Mouse (Mus musculus): ENCODE measurements around the gene Speer4d. TPM values are rescaled to one million over a fixed set of nuclear protein-coding genes. Genes with fewer than 3 reads are reported as not detected.
A peak's percentile ranks its signal among the peaks of the same experiment; 100 is the strongest.
"Not testable (repeated sequence)": the region's sequence is repeated elsewhere in the genome, so short reads cannot be mapped to it uniquely, and the experiment has no call there.

Gene Speer4d
- polyA plus RNA-seq, 1 experiment: not detected

DNA sequence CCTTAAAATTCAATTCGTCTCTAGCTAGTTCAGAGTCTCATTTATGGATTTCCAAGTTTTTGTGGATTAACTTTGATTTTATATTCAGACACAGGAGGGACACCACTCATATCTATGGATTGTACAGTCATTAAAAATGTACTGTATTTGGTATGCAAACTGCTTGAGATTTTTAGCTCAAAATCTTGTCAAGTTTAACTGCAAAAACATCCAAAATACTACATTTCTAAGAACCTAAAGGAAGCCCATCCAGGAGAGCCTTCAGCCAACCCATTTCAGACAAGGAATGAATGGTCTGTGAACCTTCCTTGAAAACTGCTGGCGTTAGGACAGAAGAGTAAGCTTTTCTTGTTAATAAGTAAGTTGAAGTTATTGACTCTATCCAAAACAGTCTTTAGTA lies 15.9 kb upstream of the Speer4d start:
- 46% methylated on average over 2 of the region's 2 CpGs for WGBS

DNA sequence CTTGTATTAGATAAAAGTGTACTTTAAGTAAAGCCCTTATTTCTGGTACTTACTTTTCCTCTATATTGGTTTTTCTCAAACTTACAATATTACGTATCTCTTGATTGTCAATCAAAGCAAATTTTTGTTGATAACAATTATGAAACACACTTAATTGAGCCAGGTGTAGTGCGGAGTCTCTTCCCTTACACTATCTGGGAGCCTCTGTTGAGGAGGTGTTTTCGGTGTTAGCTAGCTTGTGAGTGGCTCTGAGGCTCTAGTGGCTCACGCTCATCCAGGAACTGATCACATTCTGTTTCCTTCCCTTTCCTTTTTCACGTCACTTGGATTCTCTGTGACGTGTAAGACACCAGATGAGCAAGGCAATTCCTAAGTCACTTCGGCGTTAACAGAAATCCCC lies 15.3 kb upstream of the Speer4d start:
- not testable (repeated sequence) for H3K4me1 ChIP-seq (ENCODE audit: control insufficient read depth, insufficient read depth, low read length); DNase-seq; H3K4me3 ChIP-seq (ENCODE audit: insufficient read depth, low read depth, low read length); H3K27ac ChIP-seq (ENCODE audit: insufficient read depth, low read depth, low read length); H3K27me3 ChIP-seq (replicated peaks; ENCODE audit: control insufficient read depth, insufficient read depth, low read length); H3K36me3 ChIP-seq (ENCODE audit: control insufficient read depth, insufficient read depth, low read length)
- WGBS: 74% methylated on average over 8 of the region's 8 CpGs

More for the DNA sequence above, 15.9 kb upstream of the Speer4d start:
- not testable (repeated sequence) for H3K36me3 ChIP-seq (ENCODE audit: control insufficient read depth, insufficient read depth, low read length); H3K4me3 ChIP-seq (ENCODE audit: insufficient read depth, low read depth, low read length); H3K27me3 ChIP-seq (replicated peaks; ENCODE audit: control insufficient read depth, insufficient read depth, low read length); DNase-seq; H3K4me1 ChIP-seq (ENCODE audit: control insufficient read depth, insufficient read depth, low read length); H3K27ac ChIP-seq (ENCODE audit: insufficient read depth, low read depth, low read length)

DNA sequence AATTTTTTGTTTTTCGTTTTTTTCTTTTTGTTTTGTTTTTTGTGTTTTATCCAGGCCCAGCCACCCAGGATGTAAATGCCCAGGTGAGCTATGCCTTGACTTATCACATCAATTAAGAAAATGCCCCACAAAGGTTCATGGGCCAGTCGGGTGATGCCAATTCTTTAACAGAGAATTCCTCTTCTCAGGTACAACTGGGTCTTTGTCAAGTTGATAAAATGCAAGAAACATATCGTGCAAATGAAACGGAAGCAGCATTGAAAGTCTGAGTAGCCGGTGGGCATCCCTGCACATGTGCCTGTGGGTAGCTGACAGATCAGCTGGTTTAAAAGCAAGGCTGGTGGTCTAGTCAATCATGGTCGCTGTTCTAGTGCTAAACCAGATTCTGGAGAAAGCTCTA lies 12.2 kb upstream of the Speer4d start:
- H3K4me1 ChIP-seq (ENCODE audit: control insufficient read depth, insufficient read depth, low read length); H3K27ac ChIP-seq (ENCODE audit: insufficient read depth, low read depth, low read length); H3K36me3 ChIP-seq (ENCODE audit: control insufficient read depth, insufficient read depth, low read length); H3K27me3 ChIP-seq (replicated peaks; ENCODE audit: control insufficient read depth, insufficient read depth, low read length); H3K4me3 ChIP-seq (ENCODE audit: insufficient read depth, low read depth, low read length): not testable (repeated sequence)
- DNase-seq: peak; percentile 23
- WGBS: 62% methylated on average over 6 of the region's 6 CpGs

DNA sequence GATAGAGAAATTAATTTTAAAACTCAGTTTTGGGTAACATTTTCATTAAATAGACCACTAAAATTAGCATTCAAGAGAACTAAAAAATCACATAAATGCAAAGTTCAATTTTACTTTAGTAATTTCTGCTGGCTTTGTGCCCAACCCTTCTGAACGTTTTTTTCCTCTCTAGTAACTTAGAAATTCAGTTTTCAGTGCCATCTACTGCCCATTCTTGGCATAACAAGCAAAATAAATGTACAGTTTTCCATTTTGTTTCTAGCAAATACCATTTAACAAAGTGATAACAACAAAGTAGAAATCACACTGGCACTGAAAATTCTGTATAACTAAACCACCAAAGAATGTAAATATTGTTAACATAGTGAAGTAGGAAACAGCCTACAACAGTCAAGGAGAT lies 8.2 kb upstream of the Speer4d start:
- not testable (repeated sequence) for H3K27ac ChIP-seq (ENCODE audit: insufficient read depth, low read depth, low read length); H3K4me3 ChIP-seq (ENCODE audit: insufficient read depth, low read depth, low read length); H3K36me3 ChIP-seq (ENCODE audit: control insufficient read depth, insufficient read depth, low read length); H3K27me3 ChIP-seq (replicated peaks; ENCODE audit: control insufficient read depth, insufficient read depth, low read length); H3K4me1 ChIP-seq (ENCODE audit: control insufficient read depth, insufficient read depth, low read length)
- 3% methylated on average over 1 of the region's 1 CpGs for WGBS
- DNase-seq: peak; percentile 18
- TF ChIP-seq CTCF (conservative IDR thresholded peaks at IDR 0.05; ENCODE audit: insufficient read depth, insufficient read length, low read depth, low read length): 0 out of 2 replicates have a peak, but pooled peaks have one; percentile 2

DNA sequence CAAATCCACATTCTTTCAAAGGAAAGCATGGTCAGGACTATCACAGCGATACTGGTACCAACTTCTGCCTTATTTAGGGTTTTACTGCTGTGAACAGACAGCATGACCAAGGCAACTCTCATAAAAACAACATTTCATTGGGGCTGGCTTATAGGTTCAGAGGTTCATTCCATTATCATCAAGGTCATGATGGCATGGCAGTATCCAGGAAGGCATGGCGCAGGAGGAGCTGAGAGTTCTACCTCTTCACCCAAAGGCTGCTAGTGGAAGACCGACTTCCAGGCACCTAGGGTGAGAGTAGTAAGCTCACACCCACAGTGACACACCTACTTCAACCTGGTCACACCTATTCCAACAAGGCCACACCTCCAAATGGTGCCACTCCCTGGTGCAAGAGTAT lies 2.7 kb upstream of the Speer4d start:
- not testable (repeated sequence) for H3K4me3 ChIP-seq (ENCODE audit: insufficient read depth, low read depth, low read length); H3K4me1 ChIP-seq (ENCODE audit: control insufficient read depth, insufficient read depth, low read length); DNase-seq; H3K27me3 ChIP-seq (replicated peaks; ENCODE audit: control insufficient read depth, insufficient read depth, low read length); H3K27ac ChIP-seq (ENCODE audit: insufficient read depth, low read depth, low read length); H3K36me3 ChIP-seq (ENCODE audit: control insufficient read depth, insufficient read depth, low read length)
- WGBS: 80% methylated on average over 3 of the region's 3 CpGs

DNA sequence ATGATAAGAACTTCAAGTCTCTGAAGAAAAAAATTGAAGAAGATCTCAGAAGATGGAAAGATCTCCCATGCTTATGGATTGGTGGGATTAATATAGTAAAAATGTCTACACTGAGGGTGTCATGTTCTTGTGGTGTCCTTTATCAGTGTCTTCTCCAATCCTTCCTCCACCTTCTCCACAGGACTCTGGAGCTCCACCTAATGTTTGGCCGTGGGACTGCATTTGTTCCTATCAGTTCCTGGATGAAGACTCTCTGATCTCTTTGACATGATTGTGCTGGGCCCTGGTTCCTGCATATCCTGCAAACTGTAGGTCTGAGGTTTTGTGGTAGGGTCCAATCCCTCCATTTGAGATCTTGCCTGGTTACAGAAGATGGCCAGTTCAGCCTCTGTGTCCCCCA lies 9.3 kb downstream of the Speer4d start:
- H3K27ac ChIP-seq (ENCODE audit: insufficient read depth, low read depth, low read length); H3K27me3 ChIP-seq (replicated peaks; ENCODE audit: control insufficient read depth, insufficient read depth, low read length); H3K4me1 ChIP-seq (ENCODE audit: control insufficient read depth, insufficient read depth, low read length); H3K4me3 ChIP-seq (ENCODE audit: insufficient read depth, low read depth, low read length); DNase-seq; H3K36me3 ChIP-seq (ENCODE audit: control insufficient read depth, insufficient read depth, low read length): not testable (repeated sequence)
- TF ChIP-seq CTCF (conservative IDR thresholded peaks at IDR 0.05; ENCODE audit: insufficient read depth, insufficient read length, low read depth, low read length): 0 out of 2 replicates have a peak, but pooled peaks have one; percentile 10
- WGBS: 38% methylated on average over 1 of the region's 1 CpGs

DNA sequence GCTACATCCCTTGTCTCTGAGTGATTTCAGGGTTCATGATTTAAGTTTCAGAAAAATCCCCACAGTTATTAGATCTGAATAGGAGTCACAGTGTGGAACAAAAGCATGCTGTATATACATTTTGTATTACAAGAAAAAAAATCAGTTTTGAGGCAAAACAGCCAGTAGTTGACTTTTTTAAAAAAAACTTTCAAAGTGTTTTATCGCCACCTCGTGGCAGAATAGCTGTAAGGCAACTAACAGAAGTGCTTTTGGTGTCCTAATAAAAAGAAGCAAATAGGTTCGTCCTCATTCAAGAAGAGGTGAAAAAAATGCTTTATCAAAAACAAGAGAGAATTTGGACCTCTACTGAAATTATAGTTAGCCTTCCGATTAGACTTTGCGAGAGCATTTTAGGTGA lies 11.2 kb downstream of the Speer4d start:
- not testable (repeated sequence) for H3K4me1 ChIP-seq (ENCODE audit: control insufficient read depth, insufficient read depth, low read length); H3K36me3 ChIP-seq (ENCODE audit: control insufficient read depth, insufficient read depth, low read length); H3K27ac ChIP-seq (ENCODE audit: insufficient read depth, low read depth, low read length); H3K27me3 ChIP-seq (replicated peaks; ENCODE audit: control insufficient read depth, insufficient read depth, low read length); H3K4me3 ChIP-seq (ENCODE audit: insufficient read depth, low read depth, low read length)
- peak; percentile 14 for DNase-seq
- WGBS: 33% methylated on average over 5 of the region's 5 CpGs

DNA sequence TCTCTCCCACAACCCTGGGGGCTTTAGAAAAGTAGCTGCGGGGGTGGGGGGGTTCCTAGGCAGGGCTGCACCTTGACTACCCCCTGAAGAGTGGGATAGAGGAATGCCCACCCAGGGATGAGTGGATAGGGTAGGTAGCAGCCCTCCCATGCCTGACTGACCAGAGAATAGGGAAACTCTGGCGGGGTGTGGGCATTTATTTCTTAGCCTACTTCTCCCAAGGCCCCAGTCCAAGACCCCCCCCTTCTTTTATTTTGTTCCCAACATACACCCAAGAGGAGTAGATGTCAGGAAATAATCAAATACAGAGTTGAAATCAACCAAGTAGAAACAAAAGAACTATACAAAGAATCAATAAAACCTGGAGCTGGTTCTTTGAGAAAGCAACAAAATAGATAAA lies 18.8 kb downstream of the Speer4d start:
- not testable (repeated sequence) for H3K4me3 ChIP-seq (ENCODE audit: insufficient read depth, low read depth, low read length); H3K4me1 ChIP-seq (ENCODE audit: control insufficient read depth, insufficient read depth, low read length); H3K36me3 ChIP-seq (ENCODE audit: control insufficient read depth, insufficient read depth, low read length); H3K27me3 ChIP-seq (replicated peaks; ENCODE audit: control insufficient read depth, insufficient read depth, low read length); DNase-seq; H3K27ac ChIP-seq (ENCODE audit: insufficient read depth, low read depth, low read length)
- WGBS: 68% methylated on average over 2 of the region's 2 CpGs

DNA sequence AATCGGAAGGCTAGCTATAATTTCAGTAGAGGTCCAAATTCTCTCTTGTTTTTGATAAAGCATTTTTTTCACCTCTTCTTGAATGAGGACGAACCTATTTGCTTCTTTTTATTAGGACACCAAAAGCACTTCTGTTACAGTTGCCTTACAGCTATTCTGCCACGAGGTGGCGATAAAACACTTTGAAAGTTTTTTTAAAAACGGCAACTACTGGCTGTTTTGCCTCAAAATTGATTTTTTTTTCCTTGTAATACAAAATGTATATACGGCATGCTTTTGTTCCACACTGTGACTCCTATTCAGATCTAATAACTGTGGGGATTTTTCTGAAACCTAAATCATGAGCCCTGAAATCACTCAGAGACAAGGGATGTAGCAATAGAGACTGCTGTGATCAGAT lies 26.8 kb downstream of the Speer4d start:
- WGBS: 24% methylated on average over 6 of the region's 6 CpGs
- H3K36me3 ChIP-seq (ENCODE audit: control insufficient read depth, insufficient read depth, low read length); H3K4me1 ChIP-seq (ENCODE audit: control insufficient read depth, insufficient read depth, low read length); H3K4me3 ChIP-seq (ENCODE audit: insufficient read depth, low read depth, low read length); DNase-seq; H3K27ac ChIP-seq (ENCODE audit: insufficient read depth, low read depth, low read length); H3K27me3 ChIP-seq (replicated peaks; ENCODE audit: control insufficient read depth, insufficient read depth, low read length): not testable (repeated sequence)

DNA sequence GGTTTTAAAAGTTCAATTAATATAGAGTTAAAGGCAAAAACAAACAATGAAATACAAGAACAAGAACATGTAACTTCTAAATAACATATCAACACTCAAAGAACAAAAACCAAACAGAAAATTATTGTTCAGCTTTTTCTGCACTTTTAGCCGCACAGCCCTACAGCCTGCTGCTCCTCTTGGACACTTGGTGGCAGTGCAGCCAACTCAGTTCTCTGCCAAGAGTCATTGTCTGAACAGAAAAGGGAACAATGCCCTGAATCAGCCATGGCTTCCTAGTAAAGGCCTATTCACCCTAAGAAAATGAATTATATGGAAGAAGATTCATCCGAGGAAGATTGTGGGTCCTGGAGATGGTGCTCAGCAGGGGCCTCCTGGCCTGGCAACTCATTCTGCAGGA lies 33.5 kb downstream of the Speer4d start:
- not testable (repeated sequence) for H3K4me1 ChIP-seq (ENCODE audit: control insufficient read depth, insufficient read depth, low read length); H3K27ac ChIP-seq (ENCODE audit: insufficient read depth, low read depth, low read length); DNase-seq; H3K27me3 ChIP-seq (replicated peaks; ENCODE audit: control insufficient read depth, insufficient read depth, low read length); H3K36me3 ChIP-seq (ENCODE audit: control insufficient read depth, insufficient read depth, low read length); H3K4me3 ChIP-seq (ENCODE audit: insufficient read depth, low read depth, low read length)
- 60% methylated on average over 2 of the region's 2 CpGs for WGBS

DNA sequence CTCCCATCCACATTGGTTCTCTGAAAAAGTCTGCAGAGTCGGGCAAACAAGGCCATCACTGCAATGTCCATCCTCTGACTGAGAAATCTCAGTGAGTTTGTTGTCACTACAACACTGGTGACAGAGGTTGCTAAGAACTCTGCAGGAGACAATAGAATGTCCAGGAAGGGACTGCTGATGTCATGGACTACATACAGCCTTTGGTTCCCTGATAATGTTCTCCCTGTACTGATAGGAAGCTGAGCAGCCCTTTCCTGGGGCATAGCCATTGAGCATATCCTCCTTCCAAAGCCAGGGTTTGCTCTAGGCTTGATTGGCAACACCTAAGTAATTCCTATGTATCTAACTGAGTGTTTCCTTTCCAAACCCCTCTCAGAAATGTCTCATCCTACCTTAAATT lies 38.1 kb downstream of the Speer4d start, which contains the start of gene 4930572O03Rik:
Gene 4930572O03Rik, minus strand, starts transcription at position 101 of the 400 bp plus-strand sequence.
- not testable (repeated sequence) for H3K27ac ChIP-seq (ENCODE audit: insufficient read depth, low read depth, low read length); H3K4me1 ChIP-seq (ENCODE audit: control insufficient read depth, insufficient read depth, low read length); H3K4me3 ChIP-seq (ENCODE audit: insufficient read depth, low read depth, low read length); DNase-seq; H3K36me3 ChIP-seq (ENCODE audit: control insufficient read depth, insufficient read depth, low read length); H3K27me3 ChIP-seq (replicated peaks; ENCODE audit: control insufficient read depth, insufficient read depth, low read length)
- 79% methylated on average over 1 of the region's 1 CpGs for WGBS

DNA sequence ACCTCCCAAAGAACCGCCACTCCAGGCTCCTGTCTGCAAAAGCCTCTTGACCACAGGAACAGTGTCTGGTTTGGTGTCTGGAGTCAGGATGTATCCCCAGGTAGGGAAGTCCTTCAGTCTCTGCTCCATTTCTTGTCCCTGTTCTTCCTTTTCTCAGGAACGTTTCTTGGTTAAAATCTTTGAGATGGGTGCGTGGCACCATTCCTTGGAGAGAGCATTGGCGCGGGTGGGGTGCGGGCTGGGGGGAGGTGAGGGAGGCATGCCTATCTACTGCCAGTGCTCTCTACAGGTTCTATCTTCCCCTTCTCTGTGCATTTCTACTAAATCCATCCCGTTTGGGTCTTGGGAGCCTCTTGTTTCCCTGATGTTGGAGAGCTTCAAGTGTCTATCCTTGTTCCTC lies 45.0 kb downstream of the Speer4d start:
- H3K4me3 ChIP-seq (ENCODE audit: insufficient read depth, low read depth, low read length); H3K36me3 ChIP-seq (ENCODE audit: control insufficient read depth, insufficient read depth, low read length); H3K27ac ChIP-seq (ENCODE audit: insufficient read depth, low read depth, low read length); H3K27me3 ChIP-seq (replicated peaks; ENCODE audit: control insufficient read depth, insufficient read depth, low read length); DNase-seq; H3K4me1 ChIP-seq (ENCODE audit: control insufficient read depth, insufficient read depth, low read length): not testable (repeated sequence)
- 70% methylated on average over 7 of the region's 7 CpGs for WGBS

Measured in kidney, adult 2 months (tissue).